Mouse (Mus musculus): ENCODE data around the gene Pdss2. TPM values are rescaled to one million over a fixed set of nuclear protein-coding genes. Genes with fewer than 3 reads are reported as not detected.

Pdss2 gene
- polyA plus RNA-seq, 1 experiment from 2014 or later = 16.6 TPM

DNA sequence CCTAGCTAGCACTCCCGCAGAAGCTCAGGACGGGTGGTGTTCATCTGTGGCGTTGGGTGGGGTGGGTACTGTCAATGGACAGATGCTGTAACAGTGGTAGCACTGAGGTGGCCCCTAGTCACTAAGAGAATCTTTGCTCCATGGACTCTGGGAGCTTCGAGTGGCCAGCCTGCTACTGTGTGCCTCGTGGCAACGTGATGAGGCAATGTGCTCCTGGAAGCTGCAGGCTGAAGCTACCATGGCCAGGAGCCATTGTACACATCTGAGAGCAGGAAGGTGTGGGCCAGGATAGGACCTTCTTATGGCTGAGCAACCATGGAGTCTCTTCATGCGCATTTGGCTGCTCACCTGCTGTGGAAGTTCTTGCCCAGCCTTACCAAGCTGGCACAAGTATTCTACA is 287.9 kb downstream of the Pdss2 start:
- no peak for DNase-seq (ENCODE audit: low spot score, missing footprints)
- no peak overlapping the region for H3K4me3 ChIP-seq (ENCODE audit: low read depth, low read length)
- peaks cover 18% of the 10 kb centered on the region for H3K36me3 ChIP-seq (ENCODE audit: control insufficient read depth, insufficient read depth, low read length)
- H3K4me2 ChIP-seq = no peak overlapping the region
- H3K9ac ChIP-seq (ENCODE audit: low read length) = no peak overlapping the region
- no peak overlapping the region for H3K27ac ChIP-seq (ENCODE audit: low read depth, low read length)
- WGBS = 94% methylated on average over 7 of the region's 7 CpGs
- H3K4me1 ChIP-seq (ENCODE audit: control insufficient read depth, insufficient read depth, low read length) = no peaks in the 10 kb centered on the region
- ATAC-seq (ENCODE audit: low FRiP score) = no peak
- no peaks in the 10 kb centered on the region for H3K9me3 ChIP-seq (ENCODE audit: control insufficient read depth, low read length)
- H3K27me3 ChIP-seq (ENCODE audit: control insufficient read depth, insufficient read depth, low read length) = no peaks in the 10 kb centered on the region

DNA sequence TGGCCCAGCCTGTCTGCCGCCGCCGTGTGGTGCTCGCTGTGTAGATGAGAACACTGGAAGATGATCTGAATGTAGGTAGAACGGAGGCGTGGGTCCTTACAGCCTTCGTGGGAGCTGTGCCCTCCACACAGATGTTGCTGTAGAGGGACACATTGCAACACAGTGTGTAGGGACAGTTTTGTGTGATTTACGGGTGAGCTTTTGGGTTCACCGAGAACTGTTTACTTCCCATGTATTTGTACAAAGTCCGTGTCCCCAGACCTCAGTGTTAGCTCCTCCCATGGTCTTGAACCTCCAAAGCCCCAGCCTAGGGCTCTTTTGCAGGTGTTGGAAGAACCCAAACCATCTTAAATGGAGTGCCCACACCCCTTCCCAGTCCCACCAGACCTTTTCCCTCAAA is 291.7 kb downstream of the Pdss2 start:
- ATAC-seq (ENCODE audit: low FRiP score) = no peak
- Histone ChIP-seq H3K27ac (ENCODE audit: low read depth, low read length) (no peak overlapping the region), H3K4me1 (ENCODE audit: control insufficient read depth, insufficient read depth, low read length) (no peaks in the 10 kb centered on the region), H3K9ac (ENCODE audit: low read length) (no peak overlapping the region), H3K36me3 (ENCODE audit: control insufficient read depth, insufficient read depth, low read length) (peaks cover 18% of the 10 kb centered on the region), H3K4me2 (no peak overlapping the region), H3K27me3 (ENCODE audit: control insufficient read depth, insufficient read depth, low read length) (no peaks in the 10 kb centered on the region), H3K9me3 (ENCODE audit: control insufficient read depth, low read length) (no peaks in the 10 kb centered on the region), H3K4me3 (ENCODE audit: low read depth, low read length) (no peak overlapping the region)
- DNase-seq (ENCODE audit: low spot score, missing footprints) = no peak
- 94% methylated on average over 10 of the region's 10 CpGs for WGBS

Other genes with a start within 250 kb of the Pdss2 start
- 5.7 and 5.8 TPM in 2 replicates for gene Sobp, start 47.0 kb upstream of the Pdss2 start, polyA plus RNA-seq (2014; fragmentation: Nextera tagmentation; extraction: Ambion mirVana)
- gene 9030612E09Rik, start 46.8 kb upstream of the Pdss2 start, polyA plus RNA-seq (2014; fragmentation: Nextera tagmentation; extraction: Ambion mirVana) = 0.92 and 1.5 TPM in 2 replicates

All from midbrain, embryonic 11.5 days (tissue).